In genomic region chr5:67532351-67532750, GRCm38 (mm10) we compare ENCODE assay signal across 8 mouse cellular contexts.
DNase-seq lines count a peak whose midpoint lies in the region; ATAC-seq lines count a peak whose summit lies in the region.

No protein-coding gene starts in this region.

- DNase-seq in adrenal gland, adult 2 months: peak; percentile 73
- DNase-seq in embryo, embryonic 11 days: peak; percentile 90
- DNase-seq in gastrocnemius, postnatal 25 days: peak; percentile 54
- DNase-seq in intestine, embryonic 14.5 days (ENCODE audit: low spot score): peak; percentile 94
- peak; percentile 80 to 83 for DNase-seq in left cerebral cortex, postnatal 10 days (ENCODE audit: extremely low spot score in 1 of 2, low spot score in 2 of 2)
- peak; percentile 88 for DNase-seq in mesoderm, embryonic 11.5 days (ENCODE audit: low read depth, low spot score)
- DNase-seq in right cerebral cortex, postnatal 25 days: peak; percentile 76
- peak; percentile 60 to 74 for DNase-seq in urinary bladder, postnatal 36 days (ENCODE audit: low spot score in 2 of 2)

- WGBS in intestine, embryonic 14.5 days: 3% methylated on average over 12 of the region's 12 CpGs

- no peak overlapping the region for H3K27ac ChIP-seq in intestine, embryonic 14.5 days (ENCODE audit: low read depth)

- H3K4me2 ChIP-seq in intestine, embryonic 14.5 days (ENCODE audit: low read length): peak overlapping the region; percentile 30

- intact Hi-C loops in left cerebral cortex, postnatal 10 days (cut with DNase I): loop anchor here (2.0 to 10.0 kb wide), 2 partner anchors 196 to 582 kb away; no protein-coding TSS in a partner anchor

- no peak overlapping the region for H3K9ac ChIP-seq in intestine, embryonic 14.5 days (ENCODE audit: low read length)

- 0 out of 2 replicates have a peak, but pooled peaks cover 6% of the 10 kb centered on the region for H3K4me1 ChIP-seq in intestine, embryonic 14.5 days (replicated peaks; ENCODE audit: control insufficient read depth, insufficient read depth, low read length)

- no peaks in the 10 kb centered on the region for H3K9me3 ChIP-seq in intestine, embryonic 14.5 days (ENCODE audit: control insufficient read depth, low read length)

- no peak overlapping the region for H3K4me3 ChIP-seq in intestine, embryonic 14.5 days (ENCODE audit: low read depth, low read length)

- H3K36me3 ChIP-seq in intestine, embryonic 14.5 days (ENCODE audit: control insufficient read depth, insufficient read depth, low read length): no peaks in the 10 kb centered on the region

- ATAC-seq in intestine, embryonic 14.5 days (replicated peaks; ENCODE audit: low FRiP score, low TSS enrichment, low read depth): peak; percentile 77; the same call in 1 of the 2 replicates

- H3K27me3 ChIP-seq in intestine, embryonic 14.5 days (replicated peaks; ENCODE audit: control insufficient read depth, insufficient read depth, low read length): no peaks in the 10 kb centered on the region
